Mouse (Mus musculus) spleen, adult 2 months (tissue): ENCODE measurements at regions not wholly inside any gene's neighbourhood (a gene's known extent, or its start where the extent isn't known, plus 50 kb on each side); places are given as distances from the start of the nearest gene placed in this dataset.

Source experiments
- CTCF ChIP-seq: fragments of 200-500 bp; IDR thresholded peaks from 2 replicates; pipeline ENCODE4 v1.5.1; 2011; ENCODE audit warnings: mild to moderate bottlenecking, inconsistent platforms; ENCODE audit not compliant: insufficient read depth, insufficient read length, insufficient replicate concordance; ENCODE audit errors: extremely low read depth
- POLR2A ChIP-seq: fragments of 200-500 bp; IDR thresholded peaks from 2 replicates; pipeline ENCODE4 v1.6.1; 2011; ENCODE audit warnings: low read depth, low read length, inconsistent platforms

GRCm38 (mm10) chr12:70655900-70656544 is 169.3 kb upstream of the Frmd6 start:
- TF ChIP-seq POLR2A (no peak), CTCF (no peak)
